Mouse (Mus musculus) lung, adult 2 months (tissue): ENCODE measurements around the gene Fam13a.

Experiments used
- CTCF ChIP-seq: fragments of 200-500 bp; IDR thresholded peaks from 2 replicates; pipeline ENCODE4 v1.5.1; 2011; ENCODE audit warnings: mild to moderate bottlenecking, low read length, control low read depth; ENCODE audit not compliant: insufficient read depth
- POLR2A ChIP-seq: fragments of 200-500 bp; IDR thresholded peaks from 2 replicates; pipeline ENCODE4 v1.6.1; 2011; ENCODE audit warnings: low read depth, mild to moderate bottlenecking, control low read depth, low read length, borderline replicate concordance; ENCODE audit errors: extremely low read depth

DNA sequence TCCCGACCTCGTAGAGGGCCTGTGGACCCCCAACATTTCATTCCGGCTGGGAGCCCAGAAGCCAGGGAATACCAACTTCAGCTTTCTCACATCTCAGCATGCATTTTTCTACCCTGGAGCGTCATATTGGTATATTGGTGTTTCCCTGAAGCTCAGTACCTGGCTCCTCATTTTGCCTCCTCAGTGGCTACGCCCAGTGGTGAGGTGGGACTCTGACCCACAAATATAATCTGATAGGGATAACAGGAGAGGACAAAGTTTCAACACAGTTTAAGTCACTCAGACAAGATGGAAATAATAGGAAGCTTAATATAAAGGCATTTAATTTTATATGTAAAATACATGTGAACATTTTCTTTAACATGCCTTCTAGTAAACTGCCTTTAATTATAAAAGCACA, 19.7 kb downstream of the Fam13a start:
- TF ChIP-seq CTCF = no peak
- TF ChIP-seq POLR2A = no peak
